7 mouse cellular contexts compared by ENCODE assay signal in genomic region chr13:22036149-22036956, GRCm38 (mm10). TPM values are rescaled to one million over a fixed set of nuclear protein-coding genes. Genes with fewer than 3 reads are reported as not detected.
A peak's percentile ranks its signal among the peaks of the same experiment; 100 is the strongest.
DNase-seq lines count a peak whose midpoint lies in the region; ATAC-seq lines count a peak whose summit lies in the region.

No protein-coding gene starts in this region.

- H3K4me2 ChIP-seq in intestine, embryonic 15.5 days (replicated peaks) = peak overlapping the region; percentile 68

- peak; percentile 49 for DNase-seq in thymus, postnatal 0 days (ENCODE audit: low spot score)
- DNase-seq in thymus, postnatal 10 days (ENCODE audit: low spot score in 2 of 2) = no peak
- peak; percentile 61 for DNase-seq in embryo, embryonic 11 days
- peak; percentile 63 for DNase-seq in neural tube, embryonic 10.5 days (ENCODE audit: extremely low spot score, low spot score)
- no peak for DNase-seq in frontal cortex, adult 2 months (ENCODE audit: extremely low spot score in 1 of 2, low spot score in 1 of 2)

- peak overlapping the region; percentile 41 for H3K9ac ChIP-seq in intestine, embryonic 15.5 days

- peak overlapping the region; percentile 31 for H3K4me3 ChIP-seq in intestine, embryonic 15.5 days (replicated peaks)

- H3K9me3 ChIP-seq in intestine, embryonic 15.5 days = no peaks in the 10 kb centered on the region

- peak; percentile 11 for ATAC-seq in intestine, embryonic 15.5 days
- no peak for ATAC-seq in frontal cortex, adult (ENCODE audit: low TSS enrichment)

- WGBS in intestine, embryonic 15.5 days = 2% methylated on average over 23 of the region's 23 CpGs

- H3K36me3 ChIP-seq in intestine, embryonic 15.5 days = no peaks in the 10 kb centered on the region

- H3K4me1 ChIP-seq in intestine, embryonic 15.5 days (replicated peaks) = 0 out of 2 replicates have a peak, but pooled peaks cover 5% of the 10 kb centered on the region

- no peaks in the 10 kb centered on the region for H3K27me3 ChIP-seq in intestine, embryonic 15.5 days (replicated peaks)

- H3K27ac ChIP-seq in intestine, embryonic 15.5 days = peak overlapping the region; percentile 86

RNA-seq across cellular contexts. Expression of gene Hist1h2bk, which starts 0.7 kb away (rescaled TPM):
- 25.8 and 33.9 TPM in 2 replicates for polyA plus RNA-seq in thymus, postnatal 0 days (2015; fragmentation: Nextera tagmentation; extraction: Ambion mirVana)
- polyA plus RNA-seq in intestine, embryonic 15.5 days (2015; fragmentation: Nextera tagmentation; extraction: Ambion mirVana) = 5.0 and 5.8 TPM in 2 replicates
- 0.36 and 0.65 TPM in 2 replicates for polyA plus RNA-seq in frontal cortex, adult 2 months (2012; rRNA removed)

RNA-seq across cellular contexts. Expression of gene Hist1h2ah, which starts 1.0 kb away (rescaled TPM):
- 49.6 and 71.7 TPM in 2 replicates for polyA plus RNA-seq in thymus, postnatal 0 days (2015; fragmentation: Nextera tagmentation; extraction: Ambion mirVana)
- 3.0 and 7.8 TPM in 2 replicates for polyA plus RNA-seq in intestine, embryonic 15.5 days (2015; fragmentation: Nextera tagmentation; extraction: Ambion mirVana)
- 0.80 TPM in 1 of 2 replicates, not detected in the other for polyA plus RNA-seq in frontal cortex, adult 2 months (2012; rRNA removed)

RNA-seq across cellular contexts. Expression of gene Hist1h4i, which starts 4.8 kb away (rescaled TPM):
- polyA plus RNA-seq in thymus, postnatal 0 days (2015; fragmentation: Nextera tagmentation; extraction: Ambion mirVana) = 37.1 and 39.2 TPM in 2 replicates
- polyA plus RNA-seq in intestine, embryonic 15.5 days (2015; fragmentation: Nextera tagmentation; extraction: Ambion mirVana) = 21.0 and 23.6 TPM in 2 replicates
- 12.2 and 13.3 TPM in 2 replicates for polyA plus RNA-seq in frontal cortex, adult 2 months (2012; rRNA removed)

RNA-seq across cellular contexts. Expression of gene Hist1h2ag, which starts 6.4 kb away (rescaled TPM):
- 178 and 206 TPM in 2 replicates for polyA plus RNA-seq in thymus, postnatal 0 days (2015; fragmentation: Nextera tagmentation; extraction: Ambion mirVana)
- polyA plus RNA-seq in intestine, embryonic 15.5 days (2015; fragmentation: Nextera tagmentation; extraction: Ambion mirVana) = 23.9 and 40.6 TPM in 2 replicates
- 0.36 and 0.38 TPM in 2 replicates for polyA plus RNA-seq in frontal cortex, adult 2 months (2012; rRNA removed)

RNA-seq across cellular contexts. Expression of gene Hist1h2bj, which starts 6.7 kb away (rescaled TPM):
- polyA plus RNA-seq in thymus, postnatal 0 days (2015; fragmentation: Nextera tagmentation; extraction: Ambion mirVana) = 74.2 and 89.3 TPM in 2 replicates
- 9.6 and 9.9 TPM in 2 replicates for polyA plus RNA-seq in intestine, embryonic 15.5 days (2015; fragmentation: Nextera tagmentation; extraction: Ambion mirVana)
- polyA plus RNA-seq in frontal cortex, adult 2 months (2012; rRNA removed) = 0.78 and 1.6 TPM in 2 replicates

Comparison
In these comparisons a context has a peak if more than half of its experiments do, and no peak if none do; other contexts are left out.
1. DNase-seq: peak in thymus, postnatal 0 days (single experiment), embryo, embryonic 11 days (single experiment) and neural tube, embryonic 10.5 days (single experiment); none in thymus, postnatal 10 days (0 of 2) and frontal cortex, adult 2 months (0 of 2).